Mouse (Mus musculus) heart, embryonic 15.5 days (tissue): ENCODE data around the gene Gnb5. TPM values are rescaled to one million over a fixed set of nuclear protein-coding genes. Genes with fewer than 3 reads are reported as not detected.

Experiments
- ATAC-seq: fragments of 200-750 bp; cut with Nextera tagmentation; replicated peaks from 2 replicates; pipeline ENCODE4 v1.8.0; 2017; ENCODE audit warnings: low read depth, moderate TSS enrichment; ENCODE audit not compliant: insufficient number of reproducible peaks, insufficient read depth, low FRiP score
- H3K27ac ChIP-seq: fragments of 300-500 bp; sonication (generic); 2 replicates; pipeline ENCODE4 v1.5.1; 2015; ENCODE audit warnings: mild to moderate bottlenecking, inconsistent platforms
- H3K27me3 ChIP-seq: fragments of 300-500 bp; sonication (generic); 2 replicates; pipeline ENCODE4 v1.6.1; 2015; ENCODE audit warnings: inconsistent platforms
- H3K36me3 ChIP-seq: fragments of 300-500 bp; sonication (generic); 2 replicates; pipeline ENCODE4 v1.6.1; 2015; ENCODE audit warnings: mild to moderate bottlenecking, inconsistent platforms
- H3K4me1 ChIP-seq: fragments of 300-500 bp; sonication (generic); replicated peaks from 2 replicates; pipeline ENCODE4 v1.6.1; 2015; ENCODE audit warnings: inconsistent platforms
- H3K4me2 ChIP-seq: fragments of 300-500 bp; sonication (generic); 2 replicates; pipeline ENCODE4 v1.6.1; 2015; ENCODE audit warnings: inconsistent platforms, mild to moderate bottlenecking, moderate library complexity
- H3K4me3 ChIP-seq: fragments of 300-500 bp; sonication (generic); 2 replicates; pipeline ENCODE4 v1.5.1; 2015; ENCODE audit warnings: mild to moderate bottlenecking, inconsistent platforms
- H3K9ac ChIP-seq: fragments of 300-500 bp; sonication (generic); 2 replicates; pipeline ENCODE4 v1.6.1; 2015; ENCODE audit warnings: mild to moderate bottlenecking, inconsistent platforms
- H3K9me3 ChIP-seq: fragments of 300-500 bp; sonication (generic); replicated peaks from 2 replicates; pipeline ENCODE4 v1.6.1; 2016; ENCODE audit warnings: inconsistent platforms
- WGBS: fragments of 180-500 bp; shearing (Covaris S2); methylation state at CpG from one replicate; pipeline ENCODE4 v1.1.7; 2015; ENCODE audit warnings: mixed read lengths; 5-methylcytosine and 5-hydroxymethylcytosine counted together
- polyA plus RNA-seq: library from polyadenylated mRNA; unstranded; fragments of >200 nt; fragmentation: Nextera tagmentation; extraction: Ambion mirVana; gene quantifications from 2 replicates; pipeline ENCODE4 v1.2.1, GENCODE M21; 2015

Gene Gnb5
- polyA plus RNA-seq, 1 experiment from 2014 or later = 56.1 TPM

DNA sequence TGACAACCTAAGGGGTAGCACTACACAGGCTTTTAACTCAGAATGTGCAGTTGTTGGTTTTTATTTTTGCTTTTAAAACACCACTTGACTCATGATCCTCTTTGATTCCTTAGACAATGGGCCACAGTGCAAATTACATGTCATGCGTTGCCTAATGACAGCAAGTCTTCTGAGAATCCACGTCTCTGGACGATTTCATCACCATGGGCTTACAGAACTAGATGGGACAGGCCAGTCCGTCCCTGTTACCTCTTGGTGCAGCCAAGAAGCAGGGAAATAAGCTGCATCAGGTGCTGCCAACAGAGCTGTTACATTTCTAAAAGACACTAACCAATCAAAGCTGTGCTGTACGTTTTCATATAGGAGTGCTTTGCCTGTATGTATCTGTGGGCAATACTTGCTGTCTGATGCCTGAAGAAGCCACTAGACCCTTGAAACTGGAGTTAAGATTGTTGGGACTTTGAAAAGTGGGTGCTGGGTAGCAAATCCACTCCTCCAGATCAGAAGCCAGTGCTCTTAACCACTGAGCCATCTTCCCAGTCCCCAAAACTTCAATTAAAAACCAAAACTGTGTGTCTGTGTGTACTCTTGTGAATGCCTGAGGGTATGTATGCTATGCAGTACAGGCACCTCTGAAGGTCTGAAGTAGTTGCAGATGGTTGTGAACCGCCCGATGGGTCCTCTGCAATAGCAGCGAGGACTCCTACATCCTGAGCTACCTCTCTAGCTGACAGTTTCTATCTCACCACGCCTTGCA lies 79.3 kb downstream of the Gnb5 start:
- Histone ChIP-seq H3K9ac (no peak overlapping the region), H3K4me2 (no peak overlapping the region), H3K36me3 (peaks cover 40% of the 10 kb centered on the region), H3K27me3 (no peaks in the 10 kb centered on the region), H3K4me1 (no peaks in the 10 kb centered on the region), H3K27ac (no peak overlapping the region), H3K9me3 (no peaks in the 10 kb centered on the region), H3K4me3 (no peak overlapping the region)
- WGBS = 85% methylated on average over 9 of the region's 9 CpGs
- no peak for ATAC-seq

GRCm38 (mm10) chr9:75393251-75393650 lies 87.2 kb downstream of the Gnb5 start:
- ATAC-seq = no peak
- peaks cover 92% of the 10 kb centered on the region for H3K36me3 ChIP-seq
- no peak overlapping the region for H3K9ac ChIP-seq
- H3K4me2 ChIP-seq = no peak overlapping the region
- WGBS = 84% methylated on average over 12 of the region's 12 CpGs
- no peak overlapping the region for H3K4me3 ChIP-seq
- H3K27me3 ChIP-seq = no peaks in the 10 kb centered on the region
- no peaks in the 10 kb centered on the region for H3K4me1 ChIP-seq
- H3K9me3 ChIP-seq = no peaks in the 10 kb centered on the region
- no peak overlapping the region for H3K27ac ChIP-seq

Other genes starting within 250 kb of the Gnb5 start
- gene Myo5a, start 235.3 kb upstream of the Gnb5 start, polyA plus RNA-seq = 6.4 and 10.4 TPM in 2 replicates
- 2.4 and 3.8 TPM in 2 replicates for gene Myo5c, start 74.3 kb upstream of the Gnb5 start, polyA plus RNA-seq
- not detected in 2 replicates for gene Bcl2l10, start 41.5 kb downstream of the Gnb5 start, polyA plus RNA-seq
- gene Mapk6, start 103.7 kb downstream of the Gnb5 start, polyA plus RNA-seq = 36.4 and 42.3 TPM in 2 replicates
- gene Leo1, start 135.2 kb downstream of the Gnb5 start, polyA plus RNA-seq = 27.1 and 27.7 TPM in 2 replicates